Mouse (Mus musculus): ENCODE measurements at regions not wholly inside any gene's neighbourhood (a gene's known extent, or its start where the extent isn't known, plus 50 kb on each side); places are given as distances from the start of the nearest gene placed in this dataset.

- no peak overlapping the region for H3K27ac ChIP-seq (ENCODE audit: insufficient read depth, low read length)
- peaks cover 1% of the 10 kb centered on the region; the same call in 1 of the 2 replicates for H3K4me1 ChIP-seq (ENCODE audit: control insufficient read depth, insufficient read depth, low read length)
- no peak overlapping the region for H3K4me3 ChIP-seq (ENCODE audit: insufficient read depth, low read length)
- no peak for TF ChIP-seq CTCF (IDR thresholded peaks at IDR 0.05; ENCODE audit: extremely low read depth, insufficient read depth, low read length)
- no peak for TF ChIP-seq POLR2A (IDR thresholded peaks at IDR 0.05; ENCODE audit: extremely low read depth, insufficient read depth, low read length)
These were observed 70.7 kb upstream of the Tln2 start for GRCm38 (mm10) chr9:67630173-67630572.

- Histone ChIP-seq H3K4me3 (ENCODE audit: insufficient read depth, low read length) (peak overlapping the region; percentile 79; the same call in 1 of the 2 replicates), H3K27ac (ENCODE audit: insufficient read depth, low read length) (no peak overlapping the region), H3K4me1 (ENCODE audit: control insufficient read depth, insufficient read depth, low read length) (peaks cover 1% of the 10 kb centered on the region; the same call in 1 of the 2 replicates)
- no peak for TF ChIP-seq POLR2A (IDR thresholded peaks at IDR 0.05; ENCODE audit: extremely low read depth, insufficient read depth, low read length)
These were observed 72.3 kb upstream of the Tln2 start for GRCm38 (mm10) chr9:67631741-67632243.

GRCm38 (mm10) chr9:67632521-67633025 is 73.1 kb upstream of the Tln2 start:
- Histone ChIP-seq H3K4me3 (ENCODE audit: insufficient read depth, low read length) (peak overlapping the region; percentile 79), H3K27ac (ENCODE audit: insufficient read depth, low read length) (no peak overlapping the region), H3K4me1 (ENCODE audit: control insufficient read depth, insufficient read depth, low read length) (peaks cover 1% of the 10 kb centered on the region; the same call in 1 of the 2 replicates)
- TF ChIP-seq POLR2A (IDR thresholded peaks at IDR 0.05; ENCODE audit: extremely low read depth, insufficient read depth, low read length) = no peak

- Histone ChIP-seq H3K27ac (ENCODE audit: insufficient read depth, low read length) (0 out of 2 replicates have a peak overlapping the region, but pooled peaks have one; percentile 21), H3K4me1 (ENCODE audit: control insufficient read depth, insufficient read depth, low read length) (peaks cover 1% of the 10 kb centered on the region; the same call in 1 of the 2 replicates), H3K4me3 (ENCODE audit: insufficient read depth, low read length) (peak overlapping the region; percentile 79)
- TF ChIP-seq CTCF (IDR thresholded peaks at IDR 0.05; ENCODE audit: extremely low read depth, insufficient read depth, low read length) (no peak), POLR2A (IDR thresholded peaks at IDR 0.05; ENCODE audit: extremely low read depth, insufficient read depth, low read length) (no peak)
These were observed 73.7 kb upstream of the Tln2 start for GRCm38 (mm10) chr9:67633026-67633741.

- TF ChIP-seq CTCF (IDR thresholded peaks at IDR 0.05; ENCODE audit: extremely low read depth, insufficient read depth, low read length) (no peak), POLR2A (IDR thresholded peaks at IDR 0.05; ENCODE audit: extremely low read depth, insufficient read depth, low read length) (peak; percentile 39; the same call in 1 of the 2 replicates)
- Histone ChIP-seq H3K27ac (ENCODE audit: insufficient read depth, low read length) (peak overlapping the region; percentile 56; the same call in 1 of the 2 replicates), H3K4me1 (ENCODE audit: control insufficient read depth, insufficient read depth, low read length) (peaks cover 1% of the 10 kb centered on the region; the same call in 1 of the 2 replicates), H3K4me3 (ENCODE audit: insufficient read depth, low read length) (peak overlapping the region; percentile 79)
These were observed 74.4 kb upstream of the Tln2 start for GRCm38 (mm10) chr9:67633761-67634441.

GRCm38 (mm10) chr9:67646820-67647219 is 87.3 kb upstream of the Tln2 start:
- Histone ChIP-seq H3K4me1 (ENCODE audit: control insufficient read depth, insufficient read depth, low read length) (peaks cover 2% of the 10 kb centered on the region; the same call in 1 of the 2 replicates), H3K4me3 (ENCODE audit: insufficient read depth, low read length) (no peak overlapping the region), H3K27ac (ENCODE audit: insufficient read depth, low read length) (no peak overlapping the region)
- TF ChIP-seq POLR2A (IDR thresholded peaks at IDR 0.05; ENCODE audit: extremely low read depth, insufficient read depth, low read length) (no peak), CTCF (IDR thresholded peaks at IDR 0.05; ENCODE audit: extremely low read depth, insufficient read depth, low read length) (no peak)

GRCm38 (mm10) chr9:67664773-67665172 is 94.5 kb upstream of the C2cd4b start:
- Histone ChIP-seq H3K4me3 (ENCODE audit: insufficient read depth, low read length) (no peak overlapping the region), H3K4me1 (ENCODE audit: control insufficient read depth, insufficient read depth, low read length) (no peaks in the 10 kb centered on the region), H3K27ac (ENCODE audit: insufficient read depth, low read length) (no peak overlapping the region)
- TF ChIP-seq POLR2A (IDR thresholded peaks at IDR 0.05; ENCODE audit: extremely low read depth, insufficient read depth, low read length) (no peak), CTCF (IDR thresholded peaks at IDR 0.05; ENCODE audit: extremely low read depth, insufficient read depth, low read length) (no peak)

- Histone ChIP-seq H3K4me3 (ENCODE audit: insufficient read depth, low read length) (no peak overlapping the region), H3K4me1 (ENCODE audit: control insufficient read depth, insufficient read depth, low read length) (no peaks in the 10 kb centered on the region), H3K27ac (ENCODE audit: insufficient read depth, low read length) (no peak overlapping the region)
- no peak for TF ChIP-seq POLR2A (IDR thresholded peaks at IDR 0.05; ENCODE audit: extremely low read depth, insufficient read depth, low read length)
- TF ChIP-seq CTCF (IDR thresholded peaks at IDR 0.05; ENCODE audit: extremely low read depth, insufficient read depth, low read length) = no peak
These were observed 88.8 kb upstream of the C2cd4b start for GRCm38 (mm10) chr9:67670261-67671020.

- Histone ChIP-seq H3K27ac (ENCODE audit: insufficient read depth, low read length) (no peak overlapping the region), H3K4me3 (ENCODE audit: insufficient read depth, low read length) (no peak overlapping the region), H3K4me1 (ENCODE audit: control insufficient read depth, insufficient read depth, low read length) (no peaks in the 10 kb centered on the region)
- TF ChIP-seq POLR2A (IDR thresholded peaks at IDR 0.05; ENCODE audit: extremely low read depth, insufficient read depth, low read length) = no peak
- TF ChIP-seq CTCF (IDR thresholded peaks at IDR 0.05; ENCODE audit: extremely low read depth, insufficient read depth, low read length) = no peak
These were observed 82.3 kb upstream of the C2cd4b start for GRCm38 (mm10) chr9:67676906-67677305.

Data from cortical plate, adult 2 months (tissue).